Mouse (Mus musculus) gastrocnemius, postnatal 14 days (tissue): Measurements from ENCODE around the gene Cnst. TPM values are rescaled to one million over a fixed set of nuclear protein-coding genes. Genes with fewer than 3 reads are reported as not detected.
A peak's percentile ranks its signal among the peaks of the same experiment; 100 is the strongest.
"Not testable (repeated sequence)": the region's sequence is repeated elsewhere in the genome, so short reads cannot be mapped to it uniquely, and the experiment has no call there.

Experiments
- DNase-seq: peaks from one replicate; pipeline ENCODE4 v3.0.0; 2021; ENCODE audit warnings: mixed read lengths
- intact Hi-C: fragments of 180-260 bp; cut with DNase I; formaldehyde crosslinking; loops from one replicate; pipeline ENCODE4 v1.15.1; 2025; ENCODE audit warnings: low total_unique reads
- total RNA-seq, 2 experiments: library from RNA; stranded (reverse); gene quantifications; 2 replicates each; pipeline ENCODE4 v1.2.3; 2021

The Cnst gene
- total RNA-seq, 2 experiments from 2014 or later = 23.4 to 25.9 TPM

- intact Hi-C loops = loop anchor here (5.0 kb wide), 1 partner anchor 121 kb away; no protein-coding TSS in a partner anchor
- no peak for DNase-seq
These were observed 82.4 kb downstream of the Cnst start for GRCm38 (mm10) chr1:179628438-179629106.

GRCm38 (mm10) chr1:179629276-179629675 is 83.1 kb downstream of the Cnst start:
- intact Hi-C loops = loop anchor here (5.0 kb wide), 1 partner anchor 122 kb away; no protein-coding TSS in a partner anchor
- no peak for DNase-seq

- no peak for DNase-seq
- intact Hi-C loops = no loop called here
These were observed 86.7 kb downstream of the Cnst start for GRCm38 (mm10) chr1:179632746-179633413.

- intact Hi-C loops = no loop called here
- no peak for DNase-seq
These were observed 87.2 kb downstream of the Cnst start for GRCm38 (mm10) chr1:179633414-179633752.

GRCm38 (mm10) chr1:179634159-179634558 is 88.0 kb downstream of the Cnst start:
- intact Hi-C loops = no loop called here
- DNase-seq = no peak

- DNase-seq = no peak
- intact Hi-C loops = loop anchor here (10.0 kb wide), 1 partner anchor 92 kb away; no protein-coding TSS in a partner anchor
These were observed 96.6 kb downstream of the Cnst start for GRCm38 (mm10) chr1:179642726-179643125.

GRCm38 (mm10) chr1:179644151-179644550 is 98.0 kb downstream of the Cnst start:
- DNase-seq = no peak
- intact Hi-C loops = loop anchor here (10.0 kb wide), 1 partner anchor 91 kb away; no protein-coding TSS in a partner anchor

GRCm38 (mm10) chr1:179645101-179645979 is 99.2 kb downstream of the Cnst start:
- DNase-seq = peak; percentile 79
- intact Hi-C loops = loop anchor here (10.0 kb wide), 1 partner anchor 89 kb away; no protein-coding TSS in a partner anchor

GRCm38 (mm10) chr1:179645980-179646268 is 99.8 kb downstream of the Cnst start:
- DNase-seq = no peak
- intact Hi-C loops = loop anchor here (10.0 kb wide), 1 partner anchor 89 kb away; no protein-coding TSS in a partner anchor

GRCm38 (mm10) chr1:179648678-179649077 is 102.5 kb downstream of the Cnst start:
- DNase-seq = not testable (repeated sequence)
- intact Hi-C loops = loop anchor here (10.0 kb wide), 1 partner anchor 86 kb away; no protein-coding TSS in a partner anchor

GRCm38 (mm10) chr1:179649324-179649723 is 103.2 kb downstream of the Cnst start:
- DNase-seq = no peak
- intact Hi-C loops = loop anchor here (10.0 kb wide), 1 partner anchor 85 kb away; no protein-coding TSS in a partner anchor

- intact Hi-C loops = no loop called here
- no peak for DNase-seq
These were observed 104.1 kb downstream of the Cnst start for GRCm38 (mm10) chr1:179650284-179650683.

- intact Hi-C loops = no loop called here
- no peak for DNase-seq
These were observed 105.1 kb downstream of the Cnst start for GRCm38 (mm10) chr1:179651224-179651623.

- intact Hi-C loops = no loop called here
- DNase-seq = no peak
These were observed 116.9 kb downstream of the Cnst start for GRCm38 (mm10) chr1:179663065-179663464.

- no peak for DNase-seq
- intact Hi-C loops = no loop called here
These were observed 118.2 kb downstream of the Cnst start for GRCm38 (mm10) chr1:179664309-179664930.

GRCm38 (mm10) chr1:179666971-179667370 is 120.8 kb downstream of the Cnst start:
- DNase-seq = no peak
- intact Hi-C loops = no loop called here

- no peak for DNase-seq
- intact Hi-C loops = no loop called here
These were observed 121.3 kb downstream of the Cnst start for GRCm38 (mm10) chr1:179667450-179667849.

- intact Hi-C loops = no loop called here
- peak; percentile 92 for DNase-seq
These were observed 122.0 kb downstream of the Cnst start, which contains the start of gene Sccpdh for GRCm38 (mm10) chr1:179668013-179668805. TSS of gene Sccpdh (plus strand) at chr1:179668210.
